Mouse (Mus musculus) embryonic fibroblast, embryonic 13.5 days (primary cell): Measurements from ENCODE around the gene Sntb2.

ENCODE experiments used
- CTCF ChIP-seq: IDR thresholded peaks from 2 replicates; pipeline ENCODE4 v1.5.1; 2011; ENCODE audit warnings: mild to moderate bottlenecking, control low read depth, low read length, moderate library complexity, borderline replicate concordance; ENCODE audit not compliant: insufficient read depth
- POLR2A ChIP-seq: IDR thresholded peaks from 2 replicates; pipeline ENCODE4 v1.6.1; 2011; ENCODE audit warnings: low read depth, mild to moderate bottlenecking, control low read depth, low read length, moderate library complexity

GRCm38 (mm10) chr8:106893481-106894156, 41.9 kb upstream of the Sntb2 start, which contains the start of gene Utp4:
- TF ChIP-seq CTCF (no peak), POLR2A (peak; percentile 65)
